Mouse (Mus musculus) cerebellum, adult 8-10 months (tissue): Measurements from ENCODE around the gene Hip1.
"Not testable (repeated sequence)": the region's sequence is repeated elsewhere in the genome, so short reads cannot be mapped to it uniquely, and the experiment has no call there.

Source experiments
- DNase-seq: peaks from one replicate; pipeline ENCODE4 v3.0.0; 2022

Gene Hip1

DNA sequence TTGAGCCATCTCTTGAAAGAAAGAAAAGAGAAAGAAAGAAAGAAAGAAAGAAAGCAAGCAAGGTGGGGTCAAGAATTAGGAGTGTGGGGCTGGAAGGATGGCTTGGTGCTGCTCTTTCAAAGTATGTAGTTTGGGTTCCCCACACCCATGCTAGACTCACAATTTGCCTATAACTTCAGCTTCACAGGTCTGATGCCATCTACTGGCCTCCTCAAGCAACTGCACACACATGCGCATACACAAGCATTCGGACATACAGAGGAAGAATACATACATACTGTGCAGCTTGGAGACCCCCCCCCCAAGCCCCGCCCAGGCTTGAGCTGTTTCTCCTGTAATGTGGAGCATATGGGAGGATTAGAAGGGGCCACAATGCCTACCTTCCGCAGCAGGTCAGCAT lies 111.1 kb downstream of the Hip1 start:
- no peak for DNase-seq

DNA sequence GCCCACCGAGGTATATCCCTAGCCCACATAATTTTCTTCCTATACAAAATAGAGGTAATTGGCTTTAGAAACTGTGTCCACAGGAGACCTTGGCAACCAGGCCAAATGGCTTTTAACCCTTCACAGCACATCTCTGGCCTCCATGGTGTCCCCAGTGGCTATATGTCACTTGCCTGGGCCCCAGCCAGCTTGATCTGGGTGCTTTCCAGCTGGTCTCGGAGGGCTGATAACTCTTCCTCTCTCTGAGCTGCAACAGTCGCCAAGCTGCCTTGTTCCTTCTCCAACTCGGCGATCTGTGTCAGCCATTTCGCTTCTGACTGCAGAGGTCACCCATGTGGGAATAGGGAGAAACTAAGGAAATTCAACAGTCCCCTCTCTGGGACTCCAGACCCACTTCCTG lies 113.8 kb downstream of the Hip1 start:
- no peak for DNase-seq

DNA sequence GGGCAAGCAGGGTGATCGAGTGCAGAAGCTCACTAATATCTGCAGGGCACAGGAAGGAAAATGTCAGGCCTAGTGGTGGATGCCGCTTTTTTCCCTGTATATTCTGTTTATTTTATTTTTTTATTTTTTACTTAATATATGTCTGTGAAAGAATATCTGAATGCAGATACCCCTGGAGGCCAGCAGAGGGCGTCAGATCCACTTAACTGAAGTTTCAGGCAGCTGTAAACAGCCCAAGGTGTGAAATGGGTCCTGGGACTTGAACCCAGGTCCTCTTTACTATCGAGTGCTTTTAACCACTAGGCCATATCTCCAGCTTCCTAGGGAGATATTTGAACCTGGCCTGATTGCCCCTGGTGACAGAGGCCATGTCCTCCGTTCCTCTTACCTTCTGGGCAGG lies 116.1 kb downstream of the Hip1 start:
- DNase-seq = no peak

DNA sequence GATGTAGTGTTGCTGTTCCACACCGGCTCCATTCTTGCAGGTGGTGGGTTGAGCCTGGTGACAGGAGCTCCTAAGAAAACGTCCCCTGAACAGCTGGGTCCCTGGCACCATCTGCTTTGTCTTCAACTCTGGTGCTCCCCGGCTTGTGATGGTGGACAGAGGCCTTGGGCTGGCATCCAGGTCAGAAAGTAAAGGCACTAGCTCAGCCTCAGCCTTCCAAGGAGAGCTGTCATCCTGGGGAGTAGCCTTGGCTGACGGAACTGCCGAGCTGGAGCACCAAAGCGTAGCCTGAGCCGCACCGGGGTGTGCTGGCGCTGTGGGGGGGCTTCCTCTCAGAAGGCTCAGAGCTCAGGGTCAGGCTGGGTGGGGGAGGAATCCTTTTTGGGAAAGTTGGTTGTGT lies 134.7 kb downstream of the Hip1 start:
- no peak for DNase-seq

DNA sequence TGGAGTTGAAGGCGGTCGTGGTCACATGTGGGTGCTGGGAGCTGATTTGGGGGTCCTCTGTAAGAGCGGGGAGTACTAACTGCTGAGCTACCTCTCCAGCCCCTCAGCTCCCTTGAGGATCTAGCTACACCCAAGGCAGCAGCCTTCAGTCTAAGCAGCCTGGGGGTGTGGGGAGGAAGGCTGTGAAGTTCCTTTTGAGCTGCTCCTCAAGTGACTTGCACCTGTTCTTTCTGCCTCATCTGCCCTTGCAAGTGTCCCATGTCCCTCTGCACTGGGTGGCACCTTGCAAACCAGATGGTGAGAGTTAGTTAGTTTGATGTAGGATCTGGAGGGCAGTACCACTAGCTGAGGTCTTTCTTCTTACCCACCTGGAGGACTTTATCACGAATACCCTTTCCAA lies 136.8 kb downstream of the Hip1 start:
- no peak for DNase-seq

DNA sequence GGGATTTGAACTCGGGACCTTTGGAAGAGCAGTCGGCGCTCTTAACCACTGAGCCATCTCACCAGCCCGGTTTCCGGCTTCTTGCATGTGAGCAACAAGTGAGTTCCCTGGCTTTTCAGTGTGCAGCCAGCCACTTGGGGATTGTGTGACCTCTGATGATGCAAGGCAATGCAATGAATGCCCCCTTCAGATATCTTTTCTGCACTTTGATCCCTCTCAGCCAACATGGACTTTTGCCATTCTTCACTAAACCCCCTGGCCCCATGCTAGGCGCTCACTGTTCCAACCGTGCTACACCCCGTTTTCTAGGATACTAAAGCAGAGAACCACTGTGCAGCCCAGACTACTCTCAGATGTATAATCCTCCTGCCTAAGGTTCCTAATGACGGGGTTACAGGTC lies 139.5 kb downstream of the Hip1 start:
- DNase-seq = no peak

DNA sequence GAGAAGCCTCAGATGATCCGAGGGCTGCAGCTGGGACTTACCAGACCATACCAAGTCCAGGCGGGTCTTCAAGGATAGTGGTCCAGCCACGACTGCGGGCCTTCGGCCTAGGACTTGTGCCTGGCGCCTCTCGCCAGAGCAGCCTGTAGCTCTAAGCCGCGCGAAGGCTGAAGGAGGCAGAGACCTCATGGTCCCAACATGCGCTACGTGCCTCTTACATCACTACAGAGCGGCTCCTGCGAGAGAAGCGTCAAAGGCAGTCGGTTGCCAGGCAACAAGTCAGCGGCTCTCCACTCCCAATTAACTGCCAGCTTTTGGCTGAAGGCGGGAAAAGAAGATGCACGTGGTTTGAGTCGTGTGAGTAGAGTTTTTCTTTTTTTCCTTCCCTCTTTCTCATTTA lies 140.3 kb downstream of the Hip1 start:
- no peak for DNase-seq

DNA sequence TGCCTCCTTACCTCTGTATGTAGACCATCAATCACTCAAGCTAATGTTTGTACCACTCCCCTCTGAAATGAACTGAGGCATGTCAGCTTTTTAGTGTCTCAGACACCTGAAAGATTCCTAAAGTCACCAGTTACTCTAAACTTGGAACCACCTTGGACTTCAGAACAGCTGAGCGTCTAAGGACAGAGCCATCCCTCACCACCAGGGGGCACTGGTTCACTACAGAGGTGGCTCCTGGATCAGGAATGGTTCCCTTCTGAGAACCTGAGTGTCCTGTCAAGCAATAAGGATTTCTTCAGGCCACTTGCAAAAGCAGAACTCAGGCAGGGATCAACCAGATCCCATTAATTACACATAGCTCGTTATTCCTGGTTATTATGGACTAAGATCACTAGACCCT lies 144.7 kb downstream of the Hip1 start:
- DNase-seq = peak; percentile 65

DNA sequence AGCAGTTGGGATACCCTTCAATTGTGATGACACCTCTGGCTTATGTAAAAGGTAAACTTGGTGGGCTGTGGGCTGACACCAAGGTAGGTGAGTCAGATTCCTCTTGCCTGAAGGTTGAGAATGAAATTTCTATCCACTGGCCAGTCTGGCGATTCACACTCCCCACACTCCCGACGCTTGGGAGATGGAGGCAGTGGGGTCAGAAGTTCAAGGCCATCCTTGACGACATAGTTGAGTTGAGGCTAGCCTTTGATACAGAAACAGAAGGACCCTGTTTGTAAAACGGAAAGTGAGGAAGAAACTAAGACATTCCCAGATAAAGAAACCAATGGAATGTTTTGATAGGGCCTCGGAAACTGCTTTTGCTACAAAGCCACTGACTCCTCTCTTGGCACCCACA lies 145.5 kb downstream of the Hip1 start:
- no peak for DNase-seq

DNA sequence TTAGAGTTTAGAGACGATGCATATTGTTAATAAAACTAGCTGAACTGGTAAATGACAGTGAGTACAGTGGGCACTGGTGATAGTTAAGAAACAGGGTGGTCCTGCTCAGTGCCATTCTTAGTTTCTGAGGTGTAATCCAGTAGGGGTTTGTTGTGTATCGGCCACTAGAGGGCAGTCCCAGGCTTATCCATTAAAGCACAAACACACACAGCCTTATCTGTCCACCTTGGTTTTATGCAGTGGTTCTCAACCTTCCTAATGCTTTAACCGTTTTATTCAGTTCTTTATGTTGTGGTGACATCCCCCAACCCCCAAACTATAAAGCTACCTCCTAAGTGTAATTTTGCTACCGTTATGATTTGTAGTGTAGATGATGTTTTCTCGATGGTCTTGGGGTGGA lies 149.1 kb downstream of the Hip1 start:
- DNase-seq = no peak

DNA sequence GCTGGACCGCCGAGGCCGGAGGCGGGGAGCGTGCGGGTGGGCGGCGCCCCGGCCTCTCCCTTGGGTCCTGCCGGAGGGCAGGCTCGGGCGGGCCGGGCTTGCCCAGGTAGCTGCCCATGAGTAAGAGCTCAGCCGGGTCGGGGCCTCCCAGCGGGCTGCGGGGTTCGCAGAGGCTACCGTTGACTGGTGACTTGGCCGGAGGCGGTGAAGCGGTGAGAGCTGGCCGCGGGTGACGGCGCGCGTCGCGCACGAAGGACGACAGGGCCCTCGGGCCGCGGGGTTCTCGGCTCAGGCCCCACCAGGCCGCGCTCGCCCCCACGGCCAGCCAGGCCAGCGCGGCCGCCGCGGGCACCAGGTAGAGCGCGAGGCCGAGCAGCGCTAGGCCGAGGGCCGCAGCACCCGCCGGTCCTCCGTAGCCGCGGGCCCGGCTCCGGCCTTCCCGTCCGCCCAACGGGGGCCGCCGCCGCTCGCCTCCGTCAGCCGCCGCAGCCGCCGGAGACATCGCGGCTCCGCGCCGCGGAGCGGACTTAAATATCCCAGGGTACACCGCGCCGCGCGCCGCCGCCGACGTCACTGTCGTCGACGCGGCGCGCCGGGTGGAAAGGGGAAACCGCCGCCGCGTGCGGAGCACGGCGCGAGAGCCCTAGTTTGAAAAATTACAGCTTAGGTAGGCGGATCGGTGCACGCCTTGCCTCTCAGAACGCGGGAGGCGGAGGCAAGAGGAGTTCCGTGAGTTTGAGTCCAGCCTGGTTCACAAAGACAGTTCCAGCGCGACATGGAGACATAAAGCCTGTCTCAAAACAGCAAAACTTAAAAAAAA lies 150.7 kb downstream of the Hip1 start, which contains the start of gene Pom121:
Pom121 (minus strand) TSS at position 543 of the 820 bp plus-strand sequence.
- DNase-seq = peak; percentile 74

DNA sequence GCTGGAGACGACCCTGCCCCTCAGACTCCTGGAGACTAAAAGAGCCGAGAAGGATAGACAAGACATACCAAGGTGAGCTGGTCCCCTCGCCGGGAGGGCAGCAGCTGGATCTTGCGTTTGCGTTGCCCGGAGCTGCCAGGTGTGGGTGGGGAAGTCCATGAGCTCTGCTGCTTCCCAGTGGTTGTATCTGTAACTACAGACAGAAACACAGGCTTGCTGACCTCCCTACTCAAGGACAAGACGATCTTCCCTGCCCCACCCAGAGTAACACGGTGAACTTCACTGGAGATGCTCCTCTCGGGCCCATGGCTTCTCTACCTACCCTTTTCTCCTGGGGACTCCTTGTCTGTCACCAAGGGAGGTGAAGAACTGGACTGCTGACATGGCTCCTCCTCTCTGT lies 161.1 kb downstream of the Hip1 start:
- DNase-seq = no peak

DNA sequence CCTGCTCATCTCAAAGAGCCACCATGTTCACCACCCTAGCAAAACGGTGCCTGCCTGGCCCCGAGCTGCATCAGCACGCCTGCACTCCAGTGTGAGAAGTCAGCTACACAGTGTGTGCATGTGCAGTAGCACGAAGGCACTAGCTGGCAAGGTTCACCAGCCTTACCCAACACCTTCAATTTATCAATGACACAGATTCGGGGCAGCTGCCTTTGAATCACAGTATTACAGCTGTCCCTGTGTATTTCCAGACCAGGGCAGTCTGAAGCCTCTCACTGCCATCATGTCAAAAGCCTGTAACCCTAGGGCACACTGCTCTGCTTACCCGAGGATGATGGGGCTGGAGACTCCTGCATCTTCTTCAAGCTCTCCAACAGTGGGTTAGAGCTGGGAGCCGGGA lies 162.2 kb downstream of the Hip1 start:
- no peak for DNase-seq

DNA sequence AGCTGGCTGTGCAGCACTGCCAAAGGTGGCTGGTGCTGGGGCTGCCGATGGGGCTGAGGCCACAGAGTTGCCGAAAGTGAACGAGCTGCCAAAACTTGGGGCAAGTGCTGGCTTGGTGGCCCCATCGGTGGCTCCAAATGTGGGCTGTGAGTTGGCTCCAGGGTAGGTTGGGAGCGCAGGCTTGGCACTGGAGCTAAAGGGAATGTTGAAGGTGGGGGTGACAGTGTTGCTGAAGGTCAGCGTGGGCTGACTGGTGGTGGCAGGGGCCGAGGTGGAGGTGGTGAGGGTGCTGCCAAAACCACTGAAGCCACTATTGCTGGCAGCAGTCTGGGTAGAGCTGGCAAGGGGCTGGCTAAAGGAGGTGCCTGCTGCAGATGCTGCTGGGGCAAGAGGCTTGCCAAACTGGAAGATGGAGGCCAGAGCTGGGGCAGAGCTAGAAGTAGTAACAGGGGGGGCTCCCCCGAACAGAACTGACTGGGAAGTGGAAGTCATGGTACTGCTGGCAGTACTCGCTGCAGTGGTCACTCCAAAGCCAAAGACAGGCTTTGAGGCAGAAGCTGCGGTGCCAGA lies 163.5 kb downstream of the Hip1 start:
- DNase-seq = no peak

DNA sequence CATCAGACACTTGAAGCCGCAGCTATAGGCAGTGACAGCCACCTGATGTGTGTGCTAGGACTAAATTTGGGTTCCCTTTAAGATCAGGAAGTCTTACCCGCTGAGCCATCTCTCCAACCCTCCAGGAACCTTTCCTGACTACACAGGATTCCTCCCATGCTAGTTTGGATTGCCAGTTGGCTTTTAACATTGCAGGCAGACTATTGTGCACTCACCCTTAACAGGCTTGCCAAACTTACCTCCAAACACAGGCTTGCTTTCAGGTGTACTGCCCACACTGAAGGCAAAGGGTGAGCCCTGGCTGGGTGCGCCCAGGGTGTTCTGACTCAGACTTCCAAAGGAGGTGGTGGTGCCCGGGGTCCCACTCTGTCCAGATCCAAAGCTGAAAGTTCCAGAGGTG lies 164.2 kb downstream of the Hip1 start:
- no peak for DNase-seq

DNA sequence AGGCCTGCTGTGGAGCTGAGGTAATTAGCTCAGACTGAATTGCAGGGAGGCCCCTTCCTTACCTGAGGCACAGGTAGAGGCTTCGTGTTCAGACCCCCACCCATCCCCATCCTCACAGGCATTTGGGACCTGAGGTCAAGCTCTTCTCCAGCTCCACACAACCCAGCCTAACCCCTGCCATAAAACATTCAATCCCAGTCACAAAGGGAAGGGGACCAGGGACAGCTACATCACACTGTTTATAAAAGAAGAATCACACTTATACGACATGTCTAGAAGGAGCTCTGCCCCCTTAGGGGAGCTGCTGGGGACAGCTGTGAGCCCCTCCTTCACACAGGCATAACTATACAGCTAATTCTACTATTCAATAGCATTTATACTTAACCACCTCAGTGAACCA lies 168.6 kb downstream of the Hip1 start:
- no peak for DNase-seq

DNA sequence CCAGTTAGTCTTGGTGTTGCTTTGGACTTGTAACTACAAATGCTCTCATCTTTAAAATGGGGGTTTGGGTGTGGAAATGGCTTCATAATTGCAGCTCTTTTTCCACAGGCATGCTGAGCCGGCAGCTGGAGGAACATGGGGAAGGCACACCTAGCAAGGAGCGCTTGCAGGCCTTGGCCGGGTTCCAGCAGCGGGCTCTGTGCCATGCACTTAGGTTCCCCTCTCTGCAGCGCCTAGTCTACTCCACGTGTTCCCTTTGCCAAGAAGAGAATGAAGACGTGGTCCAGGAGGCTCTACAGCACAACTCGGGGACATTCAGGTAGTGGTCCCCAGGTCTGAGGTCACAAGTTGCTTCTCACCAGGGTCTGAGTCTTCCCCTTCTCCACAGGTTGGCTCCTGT lies 169.8 kb downstream of the Hip1 start:
- DNase-seq = no peak

DNA sequence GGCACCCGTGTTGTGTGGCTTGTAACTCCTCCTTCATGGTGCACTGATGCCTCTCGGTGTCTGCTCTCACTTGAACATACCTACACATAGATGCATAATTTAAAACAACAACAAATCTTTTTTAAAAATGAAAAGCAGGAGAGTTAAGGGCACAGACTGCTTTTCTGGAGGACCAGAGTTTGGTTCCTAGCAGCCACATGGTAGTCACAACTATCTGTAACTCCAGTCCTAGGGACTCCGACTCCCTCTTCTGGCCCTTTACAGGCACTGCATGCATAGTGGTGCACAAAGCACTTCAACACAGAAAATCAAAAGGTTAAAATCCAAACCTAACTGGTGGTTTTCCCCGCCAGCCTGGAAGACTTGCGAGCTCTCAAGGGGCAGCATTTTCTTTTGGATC lies 171.3 kb downstream of the Hip1 start:
- DNase-seq = no peak

DNA sequence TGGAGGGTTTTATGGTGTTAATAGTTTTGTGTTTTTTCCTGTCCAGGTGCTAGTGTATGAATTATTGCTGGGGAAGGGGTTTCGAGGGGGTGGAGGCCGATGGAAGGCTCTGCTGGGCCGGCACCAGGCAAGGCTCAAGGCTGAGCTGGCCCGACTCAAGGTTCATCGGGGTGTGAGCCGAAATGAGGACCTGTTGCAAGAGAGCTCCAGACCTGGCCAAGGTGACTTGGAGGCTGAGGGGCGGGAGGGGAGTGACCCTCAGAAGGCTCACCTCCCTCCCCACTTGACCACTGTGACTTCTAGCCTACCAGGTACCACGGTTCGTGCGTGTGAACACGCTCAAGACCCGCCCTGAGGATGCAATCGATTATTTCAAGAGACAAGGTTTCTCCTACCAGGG lies 173.7 kb downstream of the Hip1 start:
- DNase-seq = no peak

DNA sequence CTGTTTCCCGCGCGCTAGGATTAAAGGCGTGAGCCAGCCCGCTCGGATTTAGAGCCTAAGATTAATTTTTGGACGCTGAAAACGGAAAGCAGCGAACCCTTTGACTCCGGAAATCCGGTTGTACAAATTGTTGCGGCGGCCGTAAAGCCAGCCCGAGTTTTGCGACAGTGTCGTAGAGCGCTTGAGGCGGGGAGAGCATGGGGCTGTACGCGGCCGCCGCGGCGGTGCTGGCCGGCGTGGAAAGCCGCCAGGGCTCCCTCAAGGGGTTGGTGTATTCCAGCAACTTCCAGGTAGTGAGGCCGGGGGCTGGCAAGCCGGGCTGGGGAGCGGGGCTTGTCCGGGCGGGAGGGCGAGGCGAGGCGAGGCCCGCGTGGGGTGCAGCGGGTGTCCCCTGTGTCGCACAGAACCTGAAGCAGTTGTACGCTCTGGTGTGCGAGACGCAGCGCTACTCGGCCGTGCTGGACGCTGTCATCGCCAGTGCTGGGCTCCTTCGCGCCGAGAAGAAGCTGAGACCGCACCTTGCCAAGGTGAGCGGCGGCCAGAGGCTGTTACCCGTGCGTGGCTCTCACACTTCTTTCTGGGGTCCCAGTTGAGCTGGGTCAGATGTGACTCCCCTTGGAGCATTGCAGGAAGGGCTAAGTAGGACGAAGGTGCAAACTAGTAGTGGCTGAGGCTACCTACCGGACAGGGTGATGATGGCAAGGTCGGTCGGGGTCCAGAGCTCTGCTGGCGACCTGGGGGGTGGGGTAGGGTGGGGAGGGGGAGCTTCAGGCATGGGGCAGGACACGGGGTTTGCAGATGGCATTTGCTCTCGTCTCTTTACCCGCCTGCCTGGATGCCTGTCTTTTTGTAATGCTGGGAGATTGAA lies 174.9 kb downstream of the Hip1 start, which contains the start of gene Nsun5:
Nsun5 (plus strand) TSS at position 167 of the 868 bp plus-strand sequence.
- peak; percentile 95 for DNase-seq

DNA sequence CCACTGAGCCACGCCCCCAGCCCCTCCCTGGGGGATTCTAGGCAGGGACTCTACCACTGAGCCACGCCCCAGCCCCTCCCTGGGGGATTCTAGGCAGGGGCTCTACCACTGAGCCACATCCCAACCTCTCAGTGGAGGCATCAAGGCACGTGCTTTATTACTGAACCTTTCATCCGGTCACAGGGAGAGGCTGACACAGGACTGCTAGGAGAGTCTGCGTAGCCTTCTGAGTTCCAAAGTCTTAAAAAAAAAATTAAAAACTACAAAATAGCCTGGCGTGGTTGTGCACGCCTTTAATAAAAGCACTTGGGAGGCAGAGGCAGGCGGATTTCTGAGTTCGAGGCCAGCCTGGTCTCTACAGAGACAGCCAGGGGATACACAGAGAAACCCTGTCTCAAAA lies 175.7 kb downstream of the Hip1 start:
- not testable (repeated sequence) for DNase-seq

DNA sequence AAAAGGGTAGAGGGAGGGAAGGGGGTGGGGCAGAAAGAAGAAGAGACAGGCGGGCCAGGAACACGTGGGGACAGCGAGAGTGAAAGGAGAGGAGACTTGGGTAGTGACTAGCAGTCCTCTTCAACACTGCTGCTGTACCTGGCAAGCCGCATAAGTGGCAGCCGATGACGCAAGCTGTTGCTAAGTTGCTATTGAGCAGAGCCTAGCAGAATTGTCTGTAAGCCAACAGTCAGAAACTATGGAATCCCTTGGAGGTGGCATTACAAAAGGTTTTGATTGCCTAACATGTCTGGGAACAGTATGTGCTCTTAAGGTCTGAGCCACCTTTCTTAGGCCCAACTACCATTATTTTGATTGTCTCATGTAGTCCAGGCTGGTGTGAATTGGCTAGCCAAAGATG lies 176.6 kb downstream of the Hip1 start:
- no peak for DNase-seq

DNA sequence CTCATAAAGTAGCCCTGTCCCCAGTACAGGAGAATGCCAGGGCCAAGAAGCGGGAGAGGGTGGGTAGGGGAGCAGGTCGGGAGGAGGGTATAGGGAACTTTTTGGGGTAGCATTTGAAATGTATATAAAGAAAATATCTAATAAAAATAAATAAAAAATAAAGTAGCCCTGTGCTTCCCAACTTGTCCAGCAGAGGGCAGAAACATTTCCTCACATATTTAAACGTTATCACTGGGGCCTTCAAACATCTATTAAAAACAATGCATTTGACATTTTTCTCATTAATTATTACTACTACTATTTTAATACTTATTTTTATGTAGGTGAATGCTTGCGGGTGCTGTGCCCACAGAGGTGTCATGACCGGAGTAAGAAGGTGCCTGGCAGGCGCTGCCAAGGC lies 177.1 kb downstream of the Hip1 start:
- DNase-seq = no peak

DNA sequence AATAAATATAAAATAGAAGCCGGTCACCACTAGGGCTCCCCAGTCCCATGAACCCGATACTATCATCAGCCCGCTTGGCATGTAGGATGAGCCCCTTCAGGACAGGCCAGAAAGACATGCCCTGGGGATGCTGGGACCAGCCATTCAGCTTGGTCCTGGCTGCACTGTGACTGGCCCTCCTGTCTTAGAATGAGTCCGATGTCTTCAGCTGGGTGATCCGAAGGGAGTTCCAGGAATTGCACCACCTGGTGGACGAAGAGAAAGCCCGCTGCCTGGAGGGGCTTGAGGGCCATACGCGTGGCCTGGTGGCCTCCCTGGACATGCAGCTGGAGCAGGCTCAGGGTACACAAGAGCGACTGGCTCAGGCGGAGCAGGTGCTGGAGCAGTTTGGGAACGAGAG lies 181.4 kb downstream of the Hip1 start:
- DNase-seq = no peak
